10 mouse cellular contexts compared by ENCODE assay signal in the genomic region with DNA sequence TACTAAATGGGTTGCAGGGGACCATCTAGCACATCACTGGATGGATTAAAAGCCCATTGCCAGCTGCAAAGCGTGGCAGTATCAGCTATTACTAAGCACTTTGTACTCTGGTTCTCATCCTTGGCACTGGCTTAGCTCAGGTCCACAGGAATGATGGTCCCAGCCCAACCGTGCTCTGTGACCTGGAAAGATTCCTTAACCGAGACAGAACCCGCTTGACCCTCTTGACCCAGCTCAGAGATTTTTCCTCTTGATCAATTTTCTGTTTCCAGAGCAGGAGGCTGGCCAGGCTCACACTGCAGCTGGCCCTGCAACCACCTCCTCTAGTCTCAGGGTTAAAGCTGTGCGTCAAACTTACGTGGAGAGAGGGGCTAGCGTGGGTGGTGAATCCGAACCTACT. TPM values are rescaled to one million over a fixed set of nuclear protein-coding genes. Genes with fewer than 3 reads are reported as not detected.
DNase-seq lines count a peak whose midpoint lies in the region; ATAC-seq lines count a peak whose summit lies in the region.
"Had no signal": no experiment of that assay in that cellular context is flagged by ENCODE, and none has a peak within 500 bp of the region (broad histone marks: within the 10 kb centered on the region; RNA-seq: fewer than 3 reads in every experiment).

No protein-coding gene starts in this region.

- no peaks in the 10 kb centered on the region for H3K36me3 ChIP-seq in heart, embryonic 16.5 days (ENCODE audit: control insufficient read depth, insufficient read depth)
- H3K36me3 ChIP-seq in embryonic facial prominence, embryonic 14.5 days (ENCODE audit: control insufficient read depth, insufficient read depth, low read length): no peaks in the 10 kb centered on the region
- no peaks in the 10 kb centered on the region for H3K36me3 ChIP-seq in intestine, embryonic 14.5 days (ENCODE audit: control insufficient read depth, insufficient read depth, low read length)
- no peaks in the 10 kb centered on the region for H3K36me3 ChIP-seq in midbrain, embryonic 13.5 days

- intact Hi-C loops in heart, postnatal 10 days (cut with DNase I): no loop called here

- H3K27ac ChIP-seq in heart, embryonic 16.5 days (ENCODE audit: low read length): no peak overlapping the region
- no peak overlapping the region for H3K27ac ChIP-seq in embryonic facial prominence, embryonic 14.5 days (replicated peaks; ENCODE audit: low read depth, low read length)
- H3K27ac ChIP-seq in intestine, embryonic 14.5 days (ENCODE audit: low read depth): no peak overlapping the region
- H3K27ac ChIP-seq in midbrain, embryonic 13.5 days: peak overlapping the region; percentile 76; the same call in 1 of the 2 replicates

- H3K4me1 ChIP-seq in heart, embryonic 16.5 days (ENCODE audit: control insufficient read depth, insufficient read depth, low read length): peaks cover 21% of the 10 kb centered on the region
- peaks cover 21% of the 10 kb centered on the region for H3K4me1 ChIP-seq in embryonic facial prominence, embryonic 14.5 days (ENCODE audit: control insufficient read depth, insufficient read depth, low read length)
- H3K4me1 ChIP-seq in intestine, embryonic 14.5 days (replicated peaks; ENCODE audit: control insufficient read depth, insufficient read depth, low read length): peaks cover 13% of the 10 kb centered on the region
- peaks cover 40% of the 10 kb centered on the region for H3K4me1 ChIP-seq in midbrain, embryonic 13.5 days (replicated peaks)

- H3K9ac ChIP-seq in heart, embryonic 16.5 days (ENCODE audit: low read length): peak overlapping the region; percentile 80
- H3K9ac ChIP-seq in embryonic facial prominence, embryonic 14.5 days (ENCODE audit: low read depth, low read length): peak overlapping the region; percentile 69
- H3K9ac ChIP-seq in intestine, embryonic 14.5 days (ENCODE audit: low read length): peak overlapping the region; percentile 49; the same call in 1 of the 2 replicates
- H3K9ac ChIP-seq in midbrain, embryonic 13.5 days (replicated peaks): peak overlapping the region; percentile 77

- ATAC-seq in heart, embryonic 16.5 days (replicated peaks; ENCODE audit: extremely low read depth, insufficient read depth, low FRiP score): no peak
- ATAC-seq in embryonic facial prominence, embryonic 14.5 days (ENCODE audit: low read depth): no peak
- ATAC-seq in intestine, embryonic 14.5 days (replicated peaks; ENCODE audit: low FRiP score, low TSS enrichment, low read depth): no peak
- no peak; the same call in 1 of the 2 replicates for ATAC-seq in midbrain, embryonic 13.5 days
- no peak for ATAC-seq in megakaryocyte, adult 5-6 weeks (ENCODE audit: poor library complexity, severe bottlenecking)
- ATAC-seq: CD4-positive, CD25-positive, alpha-beta regulatory T cell, adult 4 months had no signal

- peak overlapping the region; percentile 62 for H3K4me3 ChIP-seq in heart, embryonic 16.5 days (ENCODE audit: low read length)
- peak overlapping the region; percentile 57 for H3K4me3 ChIP-seq in embryonic facial prominence, embryonic 14.5 days (ENCODE audit: low read depth, low read length)
- H3K4me3 ChIP-seq in intestine, embryonic 14.5 days (ENCODE audit: low read depth, low read length): peak overlapping the region; percentile 44; the same call in 1 of the 2 replicates
- H3K4me3 ChIP-seq in midbrain, embryonic 13.5 days (replicated peaks): peak overlapping the region; percentile 63

- DNase-seq in heart, postnatal 10 days: no peak
- no peak for DNase-seq in embryonic facial prominence, embryonic 14.5 days (ENCODE audit: low spot score)
- no peak for DNase-seq in intestine, embryonic 14.5 days (ENCODE audit: low spot score)
- DNase-seq in Muller cell, postnatal 12 days (ENCODE audit: inconsistent ontology term): no peak
- DNase-seq in thymus, postnatal 36 days: no peak
- DNase-seq: cerebellum, adult 9-11 months had no signal

- H3K4me2 ChIP-seq in heart, embryonic 16.5 days (ENCODE audit: low read depth, low read length): peak overlapping the region; percentile 61
- H3K4me2 ChIP-seq in embryonic facial prominence, embryonic 14.5 days (ENCODE audit: low read depth, low read length): peak overlapping the region; percentile 63
- H3K4me2 ChIP-seq in intestine, embryonic 14.5 days (ENCODE audit: low read length): peak overlapping the region; percentile 58
- H3K4me2 ChIP-seq in midbrain, embryonic 13.5 days (replicated peaks): peak overlapping the region; percentile 74

- H3K9me3 ChIP-seq in heart, embryonic 16.5 days (replicated peaks; ENCODE audit: control insufficient read depth, low read length): 0 out of 2 replicates have a peak, but pooled peaks cover 2% of the 10 kb centered on the region
- no peaks in the 10 kb centered on the region for H3K9me3 ChIP-seq in embryonic facial prominence, embryonic 14.5 days (ENCODE audit: control insufficient read depth, low read length)
- H3K9me3 ChIP-seq in intestine, embryonic 14.5 days (ENCODE audit: control insufficient read depth, low read length): no peaks in the 10 kb centered on the region
- H3K9me3 ChIP-seq in midbrain, embryonic 13.5 days: no peaks in the 10 kb centered on the region

- H3K27me3 ChIP-seq in heart, embryonic 16.5 days (ENCODE audit: control insufficient read depth, insufficient read depth, low read length): no peaks in the 10 kb centered on the region
- H3K27me3 ChIP-seq in embryonic facial prominence, embryonic 14.5 days (replicated peaks; ENCODE audit: control insufficient read depth, insufficient read depth, low read length): no peaks in the 10 kb centered on the region
- H3K27me3 ChIP-seq in intestine, embryonic 14.5 days (replicated peaks; ENCODE audit: control insufficient read depth, insufficient read depth, low read length): no peaks in the 10 kb centered on the region
- H3K27me3 ChIP-seq in midbrain, embryonic 13.5 days: no peaks in the 10 kb centered on the region

- whole genome bisulfite sequencing in heart, embryonic 16.5 days: 55% methylated on average over 8 of the region's 8 CpGs
- 29% methylated on average over 8 of the region's 8 CpGs for WGBS in embryonic facial prominence, embryonic 14.5 days
- WGBS in intestine, embryonic 14.5 days: 26% methylated on average over 8 of the region's 8 CpGs
- WGBS in midbrain, embryonic 13.5 days: 16% methylated on average over 8 of the region's 8 CpGs

RNA-seq across cellular contexts. Expression of gene Camk1g, which starts 1.0 kb away (rescaled TPM):
- polyA plus RNA-seq in heart, embryonic 16.5 days (2015; fragmentation: Nextera tagmentation; extraction: Ambion mirVana): 13.6 and 16.6 TPM in 2 replicates
- 1 to 10 TPM; 1.4 to 1.6 TPM for total RNA-seq in heart, postnatal 10 days (2021)
- polyA plus RNA-seq in embryonic facial prominence, embryonic 14.5 days (2014; fragmentation: Nextera tagmentation; extraction: Ambion mirVana): 11.9 and 13.1 TPM in 2 replicates
- polyA plus RNA-seq in intestine, embryonic 14.5 days (2014; fragmentation: Nextera tagmentation; extraction: Ambion mirVana): 9.5 and 10.7 TPM in 2 replicates
- 42.5 and 43.0 TPM in 2 replicates for polyA plus RNA-seq in midbrain, embryonic 13.5 days (2015; fragmentation: Nextera tagmentation; extraction: Ambion mirVana)
- not detected in 2 replicates for total RNA-seq in megakaryocyte, adult 5-6 weeks (2015)
- not detected in 2 replicates for total RNA-seq in megakaryocyte, adult 5-6 weeks (2017)
- polyA plus RNA-seq: CD4-positive, CD25-positive, alpha-beta regulatory T cell, adult 4 months had no signal
